Mouse (Mus musculus): ENCODE results near the gene Nfix. TPM values are rescaled to one million over a fixed set of nuclear protein-coding genes. Genes with fewer than 3 reads are reported as not detected.

Gene Nfix
- total RNA-seq, 2 experiments from 2014 or later = 134 to 137 TPM

GRCm38 (mm10) chr8:84655336-84656190 is 144.6 kb downstream of the Nfix start:
- no peak for DNase-seq (ENCODE audit: low spot score in 2 of 2)

- DNase-seq (ENCODE audit: low spot score in 2 of 2) = no peak
Observed at GRCm38 (mm10) chr8:84654597-84654996, 145.5 kb downstream of the Nfix start.

DNA sequence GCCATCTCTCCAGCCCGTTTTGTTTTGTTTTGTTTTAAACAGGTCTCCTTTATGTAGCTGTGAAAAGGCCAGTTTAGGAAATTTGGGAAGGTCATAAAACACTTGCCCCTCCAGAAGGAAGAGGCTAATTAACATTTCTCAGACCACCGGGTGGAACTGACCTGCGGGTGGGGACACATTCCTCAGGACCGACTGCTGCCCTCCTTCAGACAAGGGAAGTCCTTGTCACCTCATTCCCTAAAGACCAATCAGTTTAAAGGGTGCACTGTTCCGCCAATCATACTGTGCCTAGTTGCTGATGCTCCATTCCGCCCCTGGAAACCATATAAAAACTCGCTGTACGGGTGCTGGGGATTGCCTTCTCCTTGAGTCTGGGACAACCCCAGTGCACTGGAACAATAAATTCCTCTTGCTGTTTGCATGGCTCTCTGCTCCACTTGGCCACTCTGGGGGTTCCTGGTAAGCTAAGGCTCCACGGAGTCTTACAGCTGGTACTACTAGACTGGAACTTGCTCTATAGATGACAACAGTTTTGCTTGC is 147.0 kb downstream of the Nfix start:
- DNase-seq (ENCODE audit: low spot score in 2 of 2) = no peak

- DNase-seq (ENCODE audit: low spot score in 2 of 2) = no peak
Observed at GRCm38 (mm10) chr8:84650213-84650612, 149.9 kb downstream of the Nfix start.

Other genes starting within 250 kb of the Nfix start
- gene Ier2, start 137.5 kb downstream of the Nfix start, total RNA-seq (2021) = 10 to 100 TPM; 35.1 to 35.3 TPM
- gene Trmt1, start 114.0 kb downstream of the Nfix start, total RNA-seq (2021) = 100 to 1,000 TPM; 122 to 124 TPM
- gene Nacc1, start 112.5 kb downstream of the Nfix start, total RNA-seq (2021) = 10 to 100 TPM; 88.9 to 89.0 TPM
- 1 to 10 TPM; 6.5 to 7.2 TPM for gene Lyl1, start 98.9 kb downstream of the Nfix start, total RNA-seq (2021)
- gene G430095P16Rik, start 77.3 kb downstream of the Nfix start, total RNA-seq (2021) = 1 to 10 TPM; 1.2 TPM
- 1 to 10 TPM; 5.7 to 6.7 TPM for gene Dand5, start 22.5 kb upstream of the Nfix start, total RNA-seq (2021)
- gene Gadd45gip1, start 31.2 kb upstream of the Nfix start, total RNA-seq (2021) = 10 to 100 TPM; 46.9 to 48.0 TPM
- gene Rad23a, start 40.3 kb upstream of the Nfix start, total RNA-seq (2021) = 10 to 100 TPM; 86.4 to 93.8 TPM
- 100 to 1,000 TPM; 480 to 531 TPM for gene Calr, start 46.6 kb upstream of the Nfix start, total RNA-seq (2021)
- gene Farsa, start 56.6 kb upstream of the Nfix start, total RNA-seq (2021) = 10 to 100 TPM; 61.0 to 63.6 TPM
- 10 to 100 TPM; 20.0 to 22.5 TPM for gene Syce2, start 71.8 kb upstream of the Nfix start, total RNA-seq (2021)
- 10 to 100 TPM; 55.0 to 56.0 TPM for gene Gcdh, start 93.6 kb upstream of the Nfix start, total RNA-seq (2021)
- gene Klf1, start 101.6 kb upstream of the Nfix start, total RNA-seq (2021) = 1 to 10 TPM; 2.7 to 6.8 TPM
- gene Dnase2a, start 108.2 kb upstream of the Nfix start, total RNA-seq (2021) = 10 to 100 TPM; 10.4 to 11.5 TPM
- 1 to 10 TPM; 8.3 to 8.5 TPM for gene Mast1, start 137.0 kb upstream of the Nfix start, total RNA-seq (2021)
- under 1 TPM; 0.23 to 0.31 TPM for gene Rtbdn, start 146.6 kb upstream of the Nfix start, total RNA-seq (2021)
- gene Gm49661, start 169.1 kb upstream of the Nfix start, total RNA-seq (2021) = not detected
- gene Prdx2, start 169.2 kb upstream of the Nfix start, total RNA-seq (2021) = 100 to 1,000 TPM; 617 to 655 TPM
- 100 to 1,000 TPM; 122 to 138 TPM for gene Rnaseh2a, start 169.4 kb upstream of the Nfix start, total RNA-seq (2021)
- gene Junb, start 178.4 kb upstream of the Nfix start, total RNA-seq (2021) = 10 to 100 TPM; 26.1 to 28.9 TPM
- 10 to 100 TPM; 10.6 to 13.8 TPM for gene Hook2, start 190.3 kb upstream of the Nfix start, total RNA-seq (2021)
- gene Best2, start 214.2 kb upstream of the Nfix start, total RNA-seq (2021) = not detected
- 10 to 100 TPM; 77.7 to 83.2 TPM for gene Asna1, start 224.9 kb upstream of the Nfix start, total RNA-seq (2021)
- 100 to 1,000 TPM; 179 to 188 TPM for gene Trir, start 226.5 kb upstream of the Nfix start, total RNA-seq (2021)
- gene Tnpo2, start 236.6 kb upstream of the Nfix start, total RNA-seq (2021) = 10 to 100 TPM; 70.8 to 86.8 TPM